Mouse (Mus musculus): ENCODE data around the gene Ncmap. TPM values are rescaled to one million over a fixed set of nuclear protein-coding genes. Genes with fewer than 3 reads are reported as not detected.

Gene Ncmap
- polyA plus RNA-seq, 1 experiment from 2014 or later: 0.41 TPM

MicroRNAs encoded within 50 kb of the gene (microRNA counts, 519-probe panel; counts per million panel counts)
- not detected for microRNA mmu-miR-700

Small RNAs within 50 kb of the gene (microRNA-seq; reads per million reads assigned to microRNA genes)
- gene Mir700: 208 reads per million, percentile 66 among the genes with 10 or more reads in this experiment

Other genes with a start within 250 kb of the Ncmap start
- gene Clic4, start 125.4 kb downstream of the Ncmap start, polyA plus RNA-seq (2014; fragmentation: Nextera tagmentation; extraction: Ambion mirVana): 74.1 and 74.4 TPM in 2 replicates
- gene Srrm1, start 44.9 kb downstream of the Ncmap start, polyA plus RNA-seq (2014; fragmentation: Nextera tagmentation; extraction: Ambion mirVana): 129 and 152 TPM in 2 replicates
- gene Rcan3, start 35.6 kb upstream of the Ncmap start, polyA plus RNA-seq (2014; fragmentation: Nextera tagmentation; extraction: Ambion mirVana): 17.7 and 27.5 TPM in 2 replicates
- 0.19 TPM in 2 replicates for gene Stpg1, start 96.6 kb upstream of the Ncmap start, polyA plus RNA-seq (2014; fragmentation: Nextera tagmentation; extraction: Ambion mirVana)
- 5.3 and 6.4 TPM in 2 replicates for gene Nipal3, start 96.8 kb upstream of the Ncmap start, polyA plus RNA-seq (2014; fragmentation: Nextera tagmentation; extraction: Ambion mirVana)
- 0.55 and 0.62 TPM in 2 replicates for gene Grhl3, start 175.4 kb upstream of the Ncmap start, polyA plus RNA-seq (2014; fragmentation: Nextera tagmentation; extraction: Ambion mirVana)